Mouse (Mus musculus) limb, embryonic 13.5 days (tissue): ENCODE measurements around the gene Mest. TPM values are rescaled to one million over a fixed set of nuclear protein-coding genes. Genes with fewer than 3 reads are reported as not detected.

ENCODE experiments used
- ATAC-seq: fragments of 200-750 bp; cut with Nextera tagmentation; 2 replicates; pipeline ENCODE4 v1.8.0; 2017; ENCODE audit warnings: low read depth, moderate number of reproducible peaks, moderate TSS enrichment; ENCODE audit not compliant: low FRiP score
- H3K27ac ChIP-seq: fragments of 300-500 bp; sonication (generic); 2 replicates; pipeline ENCODE4 v1.5.1; 2015; ENCODE audit warnings: inconsistent platforms, mild to moderate bottlenecking, moderate library complexity
- H3K27me3 ChIP-seq: fragments of 300-500 bp; sonication (generic); 2 replicates; pipeline ENCODE4 v1.6.1; 2015; ENCODE audit warnings: mild to moderate bottlenecking, inconsistent platforms
- H3K36me3 ChIP-seq: fragments of 300-500 bp; sonication (generic); 2 replicates; pipeline ENCODE4 v1.6.1; 2015; ENCODE audit warnings: inconsistent platforms, mild to moderate bottlenecking, moderate library complexity
- H3K4me1 ChIP-seq: fragments of 300-500 bp; sonication (generic); 2 replicates; pipeline ENCODE4 v1.6.1; 2015; ENCODE audit warnings: inconsistent platforms
- H3K4me2 ChIP-seq: fragments of 300-500 bp; sonication (generic); replicated peaks from 2 replicates; pipeline ENCODE4 v1.6.1; 2015; ENCODE audit warnings: inconsistent platforms, mild to moderate bottlenecking, moderate library complexity
- H3K4me3 ChIP-seq: fragments of 300-500 bp; sonication (generic); 2 replicates; pipeline ENCODE4 v1.5.1; 2015; ENCODE audit warnings: moderate library complexity, mild to moderate bottlenecking, inconsistent platforms
- H3K9ac ChIP-seq: fragments of 300-500 bp; sonication (generic); 2 replicates; pipeline ENCODE4 v1.6.1; 2015; ENCODE audit warnings: mild to moderate bottlenecking, inconsistent platforms
- H3K9me3 ChIP-seq: fragments of 300-500 bp; sonication (generic); 2 replicates; pipeline ENCODE4 v1.6.1; 2016; ENCODE audit warnings: inconsistent platforms
- WGBS: fragments of 180-500 bp; shearing (Covaris S2); methylation state at CpG from one replicate; pipeline ENCODE4 v1.1.7; 2015; 5-methylcytosine and 5-hydroxymethylcytosine counted together
- polyA plus RNA-seq: library from polyadenylated mRNA; unstranded; fragments of >200 nt; fragmentation: Nextera tagmentation; extraction: Ambion mirVana; gene quantifications from 2 replicates; pipeline ENCODE4 v1.2.1, GENCODE M21; 2015

Gene Mest
- 1,770 and 1,957 TPM in 2 replicates for polyA plus RNA-seq

DNA sequence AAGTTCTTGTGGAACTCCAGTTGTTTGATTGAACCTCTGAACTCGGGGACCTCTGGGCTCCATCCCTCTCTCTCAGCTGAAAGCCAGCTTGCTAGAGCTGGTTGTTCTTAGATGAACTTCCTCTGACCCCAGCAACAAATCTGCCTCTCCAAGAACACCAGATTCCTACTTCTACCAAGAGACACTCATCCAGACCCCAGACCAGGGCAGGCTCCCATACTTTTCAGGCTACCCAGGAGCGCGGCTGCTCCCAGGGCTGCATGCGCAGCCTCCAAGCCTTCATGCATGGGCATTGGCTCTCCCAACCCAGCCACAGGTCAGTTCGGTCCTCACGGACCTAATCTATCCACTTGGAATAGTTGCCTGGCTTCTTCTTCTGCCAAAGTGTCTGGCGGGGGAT, at the start of gene Mest:
Gene Mest, plus strand, starts transcription at position 217 of the 400 bp plus-strand sequence.
- H3K4me1 ChIP-seq = peaks cover 10% of the 10 kb centered on the region; the same call in 1 of the 2 replicates
- H3K27ac ChIP-seq = 0 out of 2 replicates have a peak within 1 kb of the TSS, but pooled peaks have one; percentile 28
- no peaks in the 10 kb centered on the region for H3K27me3 ChIP-seq
- no peak within 1 kb of the TSS for H3K9ac ChIP-seq
- 65% methylated on average over 7 of the region's 7 CpGs for WGBS
- no peak within 1 kb of the TSS for H3K4me2 ChIP-seq
- H3K4me3 ChIP-seq = no peak within 1 kb of the TSS
- H3K36me3 ChIP-seq = no peaks in the 10 kb centered on the region
- H3K9me3 ChIP-seq = no peaks in the 10 kb centered on the region
- no peak for ATAC-seq

DNA sequence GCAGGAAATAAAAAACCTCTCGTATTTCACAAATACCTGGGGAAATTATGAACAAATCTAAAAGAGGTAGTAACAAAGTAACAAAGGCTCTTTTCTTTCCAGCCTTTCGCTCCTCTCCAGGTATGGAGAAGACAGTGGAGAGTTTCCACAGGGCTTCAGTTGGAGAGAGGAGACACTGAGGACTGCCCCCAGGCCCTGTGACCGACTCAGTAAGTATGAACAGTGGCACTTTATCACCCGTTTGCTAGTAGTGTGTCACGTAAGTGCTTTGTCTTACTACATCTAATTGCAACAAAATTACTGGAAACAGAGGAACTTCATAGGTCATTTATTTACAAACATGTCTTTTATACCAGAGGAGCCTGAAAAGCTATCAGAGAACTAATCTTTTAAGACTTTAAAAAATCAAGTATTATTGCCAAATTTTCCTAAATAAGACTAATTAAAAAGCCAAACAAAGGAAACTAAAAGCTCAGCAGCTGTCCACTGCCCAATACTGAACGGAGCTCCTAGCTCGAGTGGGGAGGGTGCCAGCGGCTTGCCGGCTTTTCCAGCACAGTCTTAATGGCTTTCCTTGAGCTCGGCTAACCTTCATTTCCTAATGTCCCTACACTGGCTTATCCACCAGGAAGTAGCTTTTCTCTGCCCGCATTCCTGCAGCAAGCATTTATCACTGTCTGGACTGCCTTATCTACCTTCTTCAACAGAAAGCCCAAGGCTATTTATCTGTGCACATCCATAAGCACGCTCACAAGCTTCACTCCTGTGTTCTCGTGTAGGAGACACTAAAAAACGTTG, 49.4 kb upstream of the Mest start:
- peaks cover 74% of the 10 kb centered on the region for H3K4me1 ChIP-seq
- H3K4me2 ChIP-seq = peak overlapping the region; percentile 55
- H3K27me3 ChIP-seq = no peaks in the 10 kb centered on the region
- H3K4me3 ChIP-seq = peak overlapping the region; percentile 17
- 9% methylated on average over 14 of the region's 14 CpGs for WGBS
- peak overlapping the region; percentile 52 for H3K9ac ChIP-seq
- peaks cover 3% of the 10 kb centered on the region; the same call in 1 of the 2 replicates for H3K36me3 ChIP-seq
- H3K9me3 ChIP-seq = no peaks in the 10 kb centered on the region
- 0 out of 2 replicates have a peak, but pooled peaks have one; percentile 21 for ATAC-seq
- H3K27ac ChIP-seq = peak overlapping the region; percentile 100

DNA sequence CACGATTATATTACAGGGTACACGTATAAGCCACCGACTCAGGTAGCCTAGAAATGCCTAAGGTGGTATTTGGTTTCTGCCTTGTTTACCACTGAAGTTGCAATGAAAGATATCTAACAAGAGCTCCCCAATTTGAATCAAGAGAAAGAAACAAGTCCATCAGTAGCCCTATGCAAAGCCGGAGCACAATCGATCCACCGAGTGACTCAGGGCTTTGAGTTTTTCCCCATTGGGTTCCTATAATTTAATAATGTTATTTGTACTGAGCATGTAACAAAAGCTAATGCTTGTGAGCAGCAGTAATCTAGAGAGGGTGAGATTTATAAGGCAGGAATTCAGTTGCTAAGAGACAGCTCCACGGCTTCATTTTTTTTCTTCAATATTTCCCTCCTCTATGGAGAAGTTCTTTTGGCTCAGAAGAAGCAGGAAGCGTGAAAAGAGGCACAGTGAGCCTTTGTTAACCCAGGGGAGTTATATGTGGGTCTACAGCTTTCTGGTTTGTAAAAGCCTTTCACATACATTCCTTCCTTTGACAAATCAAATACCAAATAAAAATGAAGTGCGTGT, 48.5 kb upstream of the Mest start:
- ATAC-seq = peak; percentile 67
- no peaks in the 10 kb centered on the region for H3K9me3 ChIP-seq
- WGBS = 19% methylated on average over 9 of the region's 9 CpGs
- peaks cover 73% of the 10 kb centered on the region for H3K4me1 ChIP-seq
- H3K4me3 ChIP-seq = peak overlapping the region; percentile 19
- peak overlapping the region; percentile 55 for H3K4me2 ChIP-seq
- peak overlapping the region; percentile 100 for H3K27ac ChIP-seq
- no peaks in the 10 kb centered on the region for H3K27me3 ChIP-seq
- H3K36me3 ChIP-seq = peaks cover 3% of the 10 kb centered on the region; the same call in 1 of the 2 replicates
- H3K9ac ChIP-seq = peak overlapping the region; percentile 77

DNA sequence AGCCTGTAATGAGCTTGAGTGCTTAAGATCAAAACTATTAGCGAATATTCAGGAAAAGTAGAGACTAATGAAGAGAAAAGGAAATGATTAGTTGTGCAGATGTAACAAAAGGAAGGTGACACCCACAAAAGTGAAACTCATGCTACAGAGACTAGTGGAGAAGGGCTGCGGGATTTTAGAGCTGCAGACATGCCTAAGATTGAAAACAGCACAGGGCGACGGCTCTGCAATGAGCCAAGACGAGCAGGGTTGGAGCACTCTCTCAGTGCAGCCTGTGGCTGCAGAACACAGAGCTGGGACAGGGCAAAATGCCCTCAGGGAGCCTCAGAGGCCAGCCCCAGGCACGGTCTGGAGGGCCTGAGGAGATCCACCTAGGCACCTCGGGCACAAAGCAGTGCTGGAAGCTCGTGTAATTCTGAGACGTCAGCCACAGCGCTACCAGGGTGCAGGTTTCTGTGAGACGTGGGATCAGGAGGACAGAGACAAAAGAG, 48.0 kb upstream of the Mest start:
- 9% methylated on average over 11 of the region's 11 CpGs for WGBS
- Histone ChIP-seq H3K9me3 (no peaks in the 10 kb centered on the region), H3K27ac (peak overlapping the region; percentile 100), H3K27me3 (no peaks in the 10 kb centered on the region), H3K4me2 (peak overlapping the region; percentile 55), H3K4me1 (peaks cover 77% of the 10 kb centered on the region), H3K36me3 (peaks cover 3% of the 10 kb centered on the region), H3K9ac (peak overlapping the region; percentile 77), H3K4me3 (peak overlapping the region; percentile 19)
- peak; percentile 64; the same call in 1 of the 2 replicates for ATAC-seq

DNA sequence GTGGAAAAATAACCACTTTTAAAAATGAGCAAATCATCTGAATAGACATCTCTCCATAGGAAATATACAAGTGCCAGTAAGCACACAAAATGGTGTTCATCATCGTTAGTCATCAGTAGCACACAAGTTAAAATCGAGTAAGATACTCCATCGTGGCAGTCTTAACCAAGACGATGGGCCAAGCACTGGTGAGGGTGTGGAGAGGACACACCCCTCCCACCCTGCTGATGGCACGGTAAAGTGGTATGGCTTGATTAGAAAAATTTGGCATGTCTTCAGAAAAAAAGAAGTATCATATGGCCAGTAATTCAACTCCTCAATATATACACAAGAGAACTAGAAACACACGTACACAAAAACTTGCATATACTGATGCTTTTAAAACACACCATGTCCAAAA, 46.8 kb upstream of the Mest start:
- Histone ChIP-seq H3K4me1 (peaks cover 79% of the 10 kb centered on the region), H3K4me3 (no peak overlapping the region), H3K27me3 (no peaks in the 10 kb centered on the region), H3K36me3 (peaks cover 3% of the 10 kb centered on the region), H3K27ac (peak overlapping the region; percentile 100), H3K4me2 (no peak overlapping the region), H3K9me3 (no peaks in the 10 kb centered on the region), H3K9ac (no peak overlapping the region)
- no peak for ATAC-seq
- WGBS = 80% methylated on average over 6 of the region's 6 CpGs

DNA sequence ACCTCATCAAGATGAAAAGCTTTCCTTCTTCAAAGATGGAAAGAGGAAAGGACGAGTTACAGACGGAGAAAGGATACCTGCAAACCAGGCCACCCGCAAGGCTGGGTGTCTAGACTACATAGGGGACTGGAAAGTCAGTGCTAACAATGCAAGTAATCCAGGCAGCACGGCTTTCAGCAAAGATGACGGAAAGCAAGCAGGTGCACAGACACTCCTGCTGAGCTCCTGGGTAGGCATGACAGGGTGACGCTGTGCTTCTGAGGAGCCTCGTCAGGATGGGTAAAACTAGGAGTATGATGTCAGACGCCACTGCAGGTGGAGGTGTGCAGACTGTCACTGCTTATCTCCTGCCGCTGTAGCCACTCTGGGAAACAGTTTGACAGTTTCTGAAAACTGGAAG, 45.8 kb upstream of the Mest start:
- Histone ChIP-seq H3K4me3 (no peak overlapping the region), H3K27ac (peak overlapping the region; percentile 39; the same call in 1 of the 2 replicates), H3K36me3 (peaks cover 3% of the 10 kb centered on the region), H3K9me3 (no peaks in the 10 kb centered on the region), H3K4me2 (peak overlapping the region; percentile 7; the same call in 1 of the 2 replicates), H3K27me3 (no peaks in the 10 kb centered on the region), H3K9ac (no peak overlapping the region), H3K4me1 (peaks cover 81% of the 10 kb centered on the region)
- no peak for ATAC-seq
- 72% methylated on average over 9 of the region's 9 CpGs for WGBS

DNA sequence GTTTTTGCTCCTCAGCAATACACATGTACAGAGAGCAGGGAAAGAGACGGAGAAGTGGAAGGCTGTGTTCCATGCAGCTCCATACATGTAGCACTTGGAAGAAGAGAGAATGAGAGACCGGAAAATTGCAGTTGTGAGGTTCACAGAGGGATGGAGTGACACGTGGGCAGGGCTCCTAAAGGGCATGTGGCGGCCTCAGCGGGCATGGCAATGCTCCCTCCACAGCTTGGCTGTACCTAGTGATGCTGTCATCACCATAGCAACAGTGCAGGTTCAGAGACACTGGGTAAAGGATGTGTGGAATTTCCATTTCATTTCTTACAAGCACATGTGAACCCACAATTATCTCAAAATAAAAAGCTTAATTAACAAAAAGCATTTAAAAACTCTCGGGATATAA, 44.9 kb upstream of the Mest start:
- no peak overlapping the region for H3K4me3 ChIP-seq
- no peaks in the 10 kb centered on the region for H3K9me3 ChIP-seq
- H3K9ac ChIP-seq = no peak overlapping the region
- H3K27me3 ChIP-seq = no peaks in the 10 kb centered on the region
- H3K4me2 ChIP-seq = no peak overlapping the region
- 64% methylated on average over 6 of the region's 6 CpGs for WGBS
- peaks cover 3% of the 10 kb centered on the region for H3K36me3 ChIP-seq
- peak overlapping the region; percentile 53; the same call in 1 of the 2 replicates for H3K27ac ChIP-seq
- peaks cover 81% of the 10 kb centered on the region for H3K4me1 ChIP-seq
- no peak for ATAC-seq

DNA sequence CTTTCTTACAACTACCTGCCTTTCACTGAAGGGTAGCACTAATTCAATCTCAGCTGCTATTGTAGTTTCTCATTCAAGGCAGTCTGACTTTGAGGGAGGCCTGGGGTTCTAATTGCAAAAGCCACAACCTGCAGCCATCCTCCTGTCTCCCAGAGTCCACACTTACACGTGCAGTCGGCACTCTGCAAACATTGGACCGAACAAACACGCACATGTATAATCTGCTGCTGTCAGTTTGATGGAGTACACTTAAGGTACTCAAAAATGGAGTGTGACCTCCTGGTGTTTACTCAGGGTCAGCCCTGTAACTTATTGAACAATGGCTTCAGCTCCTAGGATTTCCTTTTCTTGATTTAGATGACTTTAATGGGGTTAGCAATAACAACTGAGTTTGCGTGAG, 43.8 kb upstream of the Mest start:
- Histone ChIP-seq H3K4me3 (no peak overlapping the region), H3K4me2 (peak overlapping the region; percentile 30), H3K36me3 (peaks cover 3% of the 10 kb centered on the region), H3K27me3 (no peaks in the 10 kb centered on the region), H3K4me1 (peaks cover 73% of the 10 kb centered on the region), H3K27ac (peak overlapping the region; percentile 75), H3K9ac (peak overlapping the region; percentile 45), H3K9me3 (no peaks in the 10 kb centered on the region)
- 62% methylated on average over 5 of the region's 5 CpGs for WGBS
- no peak for ATAC-seq

DNA sequence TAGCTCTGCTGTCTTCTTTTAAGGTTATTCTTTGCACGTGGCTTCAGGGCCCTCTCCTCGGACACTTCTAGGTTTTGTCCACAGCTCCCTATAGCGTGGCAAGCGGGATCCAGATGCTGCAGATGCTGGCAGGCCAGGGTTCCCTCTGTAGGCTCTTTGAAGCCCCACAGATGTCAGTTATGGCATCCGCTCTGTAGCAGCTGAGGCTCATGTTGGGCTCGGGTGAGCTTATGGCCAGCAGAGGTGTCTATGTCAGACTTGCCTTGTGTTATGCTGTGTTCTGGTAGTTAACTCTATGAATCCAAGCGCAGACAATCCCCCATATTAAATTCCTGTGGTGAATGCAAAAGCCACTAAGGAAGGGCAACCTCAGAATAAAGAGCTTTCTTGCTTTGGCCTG, 42.9 kb upstream of the Mest start:
- Histone ChIP-seq H3K9ac (no peak overlapping the region), H3K4me2 (no peak overlapping the region), H3K27ac (peak overlapping the region; percentile 75), H3K27me3 (no peaks in the 10 kb centered on the region), H3K4me3 (no peak overlapping the region), H3K9me3 (no peaks in the 10 kb centered on the region), H3K4me1 (peaks cover 64% of the 10 kb centered on the region), H3K36me3 (peaks cover 3% of the 10 kb centered on the region)
- WGBS = 45% methylated on average over 7 of the region's 7 CpGs
- ATAC-seq = peak; percentile 55; the same call in 1 of the 2 replicates

DNA sequence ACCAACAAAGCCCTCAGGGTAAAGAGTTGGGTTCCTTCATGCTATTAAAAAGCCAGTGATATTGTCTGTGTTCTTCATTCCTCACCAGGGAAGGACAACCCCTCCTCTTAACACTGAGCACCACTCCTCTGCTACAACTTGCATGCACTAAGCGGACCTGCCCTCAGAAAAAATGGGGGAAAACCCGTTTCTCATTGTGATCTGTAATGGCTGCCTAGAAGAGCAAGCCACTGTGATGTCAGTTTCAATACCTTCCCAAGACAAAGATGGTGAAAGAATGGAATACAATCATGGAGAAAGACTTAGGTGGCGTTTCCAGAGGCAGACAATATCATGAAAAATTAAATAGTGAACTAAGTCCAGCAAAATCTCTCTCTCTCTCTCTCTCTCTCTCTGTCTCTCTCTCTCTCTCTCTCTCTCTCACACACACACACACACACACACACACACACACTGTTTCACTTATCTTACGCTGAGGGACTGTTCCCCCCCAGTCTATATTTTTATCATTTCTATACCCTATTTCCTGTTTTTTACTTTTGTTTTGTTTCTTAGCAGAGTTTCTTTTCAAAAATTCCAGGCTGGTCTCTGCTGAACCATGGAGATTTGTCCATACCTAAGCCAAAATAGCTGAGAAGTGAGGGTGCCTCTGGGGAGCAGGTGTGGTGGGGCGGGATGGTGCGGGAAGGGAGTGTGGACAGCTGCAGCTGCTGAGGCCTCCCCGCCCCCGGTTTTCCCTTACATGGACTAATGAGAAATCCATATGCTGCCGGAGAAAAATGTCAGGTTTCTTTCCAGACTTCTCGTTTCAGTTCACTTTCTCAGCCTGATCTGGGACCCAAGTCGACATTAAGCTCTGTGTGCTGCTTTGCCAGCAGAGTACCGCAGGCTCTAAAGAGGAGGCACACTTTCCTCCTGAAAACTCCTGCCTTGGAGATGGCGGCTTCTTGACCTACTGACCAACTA, 41.1 kb upstream of the Mest start:
- peak overlapping the region; percentile 39; the same call in 1 of the 2 replicates for H3K9ac ChIP-seq
- H3K4me2 ChIP-seq = peak overlapping the region; percentile 39
- ATAC-seq = peak; percentile 88
- peak overlapping the region; percentile 97 for H3K27ac ChIP-seq
- 30% methylated on average over 13 of the region's 13 CpGs for WGBS
- H3K9me3 ChIP-seq = no peaks in the 10 kb centered on the region
- H3K36me3 ChIP-seq = peaks cover 3% of the 10 kb centered on the region
- no peak overlapping the region for H3K4me3 ChIP-seq
- peaks cover 53% of the 10 kb centered on the region for H3K4me1 ChIP-seq
- no peaks in the 10 kb centered on the region for H3K27me3 ChIP-seq

DNA sequence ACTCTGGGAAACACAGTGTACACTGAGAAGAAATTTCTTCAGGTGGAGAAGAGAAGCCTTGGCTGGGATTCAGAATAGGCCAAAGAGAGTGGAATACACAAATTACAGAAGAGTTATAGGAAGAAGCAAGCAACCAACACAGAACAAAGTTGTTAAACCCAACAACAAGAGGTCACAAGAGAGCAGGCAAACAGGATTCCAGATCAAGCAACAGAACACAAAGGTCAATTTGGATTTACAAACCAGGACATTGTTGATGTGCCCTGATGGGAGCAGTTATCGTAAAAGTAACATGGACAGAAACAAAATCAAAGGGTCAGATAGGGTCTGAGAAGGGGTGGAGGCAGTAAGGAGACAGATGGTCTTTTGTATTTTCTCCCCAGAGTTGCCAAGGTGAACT, 38.8 kb upstream of the Mest start:
- WGBS = 73% methylated on average over 1 of the region's 1 CpGs
- H3K27ac ChIP-seq = no peak overlapping the region

More for the DNA sequence above, 38.8 kb upstream of the Mest start:
- peaks cover 3% of the 10 kb centered on the region; the same call in 1 of the 2 replicates for H3K36me3 ChIP-seq
- H3K9ac ChIP-seq = no peak overlapping the region
- H3K4me1 ChIP-seq = peaks cover 41% of the 10 kb centered on the region
- no peaks in the 10 kb centered on the region for H3K27me3 ChIP-seq
- H3K4me2 ChIP-seq = no peak overlapping the region
- no peak overlapping the region for H3K4me3 ChIP-seq
- no peaks in the 10 kb centered on the region for H3K9me3 ChIP-seq
- ATAC-seq = no peak
